Mouse (Mus musculus) stomach, postnatal 0 days (tissue): ENCODE measurements around the gene Timm8a2. TPM values are rescaled to one million over a fixed set of nuclear protein-coding genes. Genes with fewer than 3 reads are reported as not detected.

Experiments used
- ATAC-seq: fragments of 200-750 bp; cut with Nextera tagmentation; 2 replicates; pipeline ENCODE4 v1.8.0; 2017; ENCODE audit not compliant: low FRiP score, low TSS enrichment
- DNase-seq: peaks from one replicate; pipeline ENCODE4 v3.0.0-alpha.2; 2016; ENCODE audit warnings: low spot score
- H3K27ac ChIP-seq: fragments of 300-500 bp; sonication (generic); replicated peaks from 2 replicates; pipeline ENCODE4 v1.5.1; 2014; ENCODE audit warnings: mild to moderate bottlenecking, control low read depth
- H3K27me3 ChIP-seq: fragments of 300-500 bp; sonication (generic); 2 replicates; pipeline ENCODE4 v1.6.1; 2014; ENCODE audit warnings: low read length; ENCODE audit not compliant: control insufficient read depth, insufficient read depth
- H3K36me3 ChIP-seq: fragments of 300-500 bp; sonication (generic); 2 replicates; pipeline ENCODE4 v1.6.1; 2014; ENCODE audit warnings: low read length, mixed read lengths; ENCODE audit not compliant: control insufficient read depth, insufficient read depth
- H3K4me1 ChIP-seq: fragments of 300-500 bp; sonication (generic); replicated peaks from 2 replicates; pipeline ENCODE4 v1.6.1; 2014; ENCODE audit warnings: antibody characterized with exemption; ENCODE audit not compliant: control insufficient read depth, insufficient read depth
- H3K4me2 ChIP-seq: fragments of 300-500 bp; sonication (generic); replicated peaks from 2 replicates; pipeline ENCODE4 v1.6.1; 2014; ENCODE audit warnings: low read depth, mild to moderate bottlenecking, control low read depth, moderate library complexity
- H3K4me3 ChIP-seq: fragments of 300-500 bp; sonication (generic); 2 replicates; pipeline ENCODE4 v1.5.1; 2014; ENCODE audit warnings: low read depth, low read length, control low read depth
- H3K9ac ChIP-seq: fragments of 300-500 bp; sonication (generic); 2 replicates; pipeline ENCODE4 v1.6.1; 2014; ENCODE audit warnings: mild to moderate bottlenecking, low read length, control low read depth, mixed read lengths
- H3K9me3 ChIP-seq: fragments of 300-500 bp; sonication (generic); 2 replicates; pipeline ENCODE4 v1.6.1; 2016; ENCODE audit warnings: low read length; ENCODE audit not compliant: control insufficient read depth
- CTCF ChIP-seq: IDR thresholded peaks from 2 replicates; pipeline ENCODE4 v1.5.1; 2016; ENCODE audit warnings: antibody characterized with exemption, low read depth, mild to moderate bottlenecking, moderate library complexity
- EP300 ChIP-seq: optimal IDR thresholded peaks from 2 replicates; pipeline ENCODE3; 2016; ENCODE audit warnings: antibody characterized with exemption
- WGBS: fragments of 180-500 bp; shearing (Covaris S2); extraction: QIAGEN DNeasy Blood & Tissue Kit; methylation state at CpG from one replicate; pipeline ENCODE4 v1.1.7; 2014; 5-methylcytosine and 5-hydroxymethylcytosine counted together
- polyA plus RNA-seq: library from polyadenylated mRNA; unstranded; fragments of >200 nt; fragmentation: Nextera tagmentation; extraction: Ambion mirVana; gene quantifications from 2 replicates; pipeline ENCODE4 v1.2.1, GENCODE M21; 2015

The Timm8a2 gene
- polyA plus RNA-seq, 1 experiment from 2014 or later, result not detected

DNA sequence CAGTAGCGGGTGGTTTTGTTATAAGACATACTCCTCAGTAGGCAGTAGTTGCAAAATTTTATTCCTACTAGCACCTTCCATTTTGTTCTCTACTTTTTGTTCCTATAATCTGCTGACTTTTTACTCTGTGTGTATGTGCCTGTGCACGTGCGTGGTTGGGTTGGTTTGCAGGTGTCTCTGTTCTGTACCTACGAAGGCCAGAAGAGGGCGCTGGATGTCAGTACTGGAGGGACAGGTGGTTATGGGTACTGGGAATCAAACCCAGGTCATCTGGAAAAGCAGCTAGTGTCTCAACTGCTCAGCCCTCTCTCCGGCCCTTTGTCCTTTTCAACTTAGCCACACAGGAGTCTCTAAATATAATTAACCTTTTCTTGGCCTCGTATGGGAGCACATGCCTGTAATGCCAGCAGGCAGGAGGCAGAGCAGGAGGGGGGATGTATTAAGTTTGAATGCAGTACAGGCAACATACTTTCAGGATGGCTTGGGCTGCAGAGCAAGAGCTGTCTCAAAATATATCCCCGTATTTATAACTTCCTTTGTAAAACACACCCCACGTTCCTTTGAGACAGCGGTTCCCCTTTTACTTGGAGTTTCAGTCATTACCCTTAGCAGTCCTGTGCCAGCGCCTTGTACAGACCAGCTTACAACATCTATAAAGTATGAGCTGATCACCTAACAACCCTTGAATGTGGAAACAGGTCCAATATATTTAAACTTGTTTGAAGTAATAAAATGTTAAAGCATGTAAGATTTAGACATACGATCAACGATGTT, 4.6 kb downstream of the Timm8a2 start:
- H3K9ac ChIP-seq, result no peak overlapping the region
- H3K4me2 ChIP-seq, result no peak overlapping the region
- no peaks in the 10 kb centered on the region for H3K27me3 ChIP-seq
- no peak for DNase-seq
- no peaks in the 10 kb centered on the region for H3K4me1 ChIP-seq
- no peak for ATAC-seq
- H3K27ac ChIP-seq, result no peak overlapping the region
- H3K36me3 ChIP-seq, result no peaks in the 10 kb centered on the region
- 78% methylated on average over 13 of the region's 13 CpGs for WGBS
- no peaks in the 10 kb centered on the region for H3K9me3 ChIP-seq
- TF ChIP-seq EP300 (no peak), CTCF (peak; percentile 19; the same call in 1 of the 2 replicates)
- H3K4me3 ChIP-seq, result no peak overlapping the region

DNA sequence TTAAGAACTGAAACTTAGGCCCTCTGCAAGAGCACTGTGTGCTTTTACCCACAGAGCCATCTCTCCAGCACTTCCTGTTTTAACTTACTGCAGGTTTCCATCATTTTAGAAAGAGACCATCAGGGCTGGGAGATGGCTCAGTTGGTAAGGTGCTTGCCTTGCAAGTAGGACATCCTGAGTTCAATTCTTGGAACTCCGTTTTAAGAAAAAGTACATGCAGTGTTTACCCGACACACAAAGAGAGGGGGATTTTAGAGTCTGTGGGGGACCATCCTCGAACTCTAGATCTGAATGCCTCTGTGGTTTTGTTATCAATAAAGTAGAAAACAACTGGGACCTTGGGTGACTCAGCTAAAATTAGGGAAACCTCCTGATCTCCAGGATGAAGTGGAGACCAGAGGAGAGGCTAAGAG, 6.9 kb downstream of the Timm8a2 start:
- TF ChIP-seq CTCF, result no peak
- no peak for TF ChIP-seq EP300
- Histone ChIP-seq H3K27ac (no peak overlapping the region), H3K36me3 (no peaks in the 10 kb centered on the region), H3K4me3 (no peak overlapping the region), H3K27me3 (no peaks in the 10 kb centered on the region), H3K9me3 (no peaks in the 10 kb centered on the region), H3K4me1 (no peaks in the 10 kb centered on the region), H3K4me2 (no peak overlapping the region), H3K9ac (no peak overlapping the region)
- ATAC-seq, result no peak
- no peak for DNase-seq
- WGBS, result 91% methylated on average over 3 of the region's 3 CpGs

DNA sequence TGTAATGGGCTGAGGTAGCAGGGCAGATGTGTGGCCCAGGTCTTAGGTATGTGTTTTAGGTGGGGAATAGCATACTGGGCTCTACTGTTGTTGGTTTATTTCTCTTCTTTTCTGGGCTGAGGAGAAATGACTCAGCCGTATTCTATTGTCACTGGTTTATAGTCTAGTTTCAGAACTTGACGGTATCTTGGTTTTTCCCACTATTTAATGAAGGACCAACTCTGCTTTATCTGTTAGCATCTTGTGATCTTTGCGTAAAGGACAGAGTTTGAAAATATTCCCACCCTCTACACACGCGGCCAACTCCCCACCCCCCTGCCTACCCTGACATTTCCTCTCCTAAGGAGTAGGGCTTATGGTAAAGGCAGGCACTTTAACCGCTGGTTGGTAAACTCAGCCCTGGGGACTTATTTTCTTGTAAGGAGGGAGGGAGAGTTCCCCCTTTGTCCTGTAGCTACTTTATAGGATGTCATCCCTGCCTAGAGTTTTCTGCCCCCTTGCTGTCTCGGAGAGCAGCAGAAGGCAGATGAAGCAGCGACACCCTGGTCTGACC, 7.7 kb downstream of the Timm8a2 start:
- no peak overlapping the region for H3K4me3 ChIP-seq
- no peak for DNase-seq
- H3K4me1 ChIP-seq, result no peaks in the 10 kb centered on the region
- H3K27me3 ChIP-seq, result no peaks in the 10 kb centered on the region
- no peak overlapping the region for H3K4me2 ChIP-seq
- ATAC-seq, result no peak
- TF ChIP-seq CTCF (no peak), EP300 (no peak)
- H3K9me3 ChIP-seq, result no peaks in the 10 kb centered on the region
- 75% methylated on average over 8 of the region's 8 CpGs for WGBS
- no peaks in the 10 kb centered on the region for H3K36me3 ChIP-seq
- H3K9ac ChIP-seq, result no peak overlapping the region
- H3K27ac ChIP-seq, result no peak overlapping the region

DNA sequence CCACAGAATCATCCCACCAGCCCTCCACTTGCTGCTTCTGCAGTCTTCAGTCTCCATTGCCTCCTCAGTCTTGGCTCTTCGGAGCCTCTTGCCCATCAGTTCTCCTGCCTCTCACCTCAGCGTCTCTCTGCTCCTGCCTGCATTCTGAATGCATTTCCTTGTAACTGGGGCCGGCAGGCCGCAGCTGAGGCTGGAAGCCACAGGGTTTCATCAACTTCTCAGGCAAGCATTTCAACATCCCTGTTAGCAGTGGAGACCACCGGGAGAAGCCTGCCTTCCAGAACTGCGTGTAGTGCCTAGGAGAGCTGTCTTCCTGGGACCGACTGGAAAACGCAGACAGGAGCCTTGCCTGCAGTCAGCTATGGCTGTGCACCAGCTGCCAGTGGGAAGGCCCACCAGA, 13.3 kb downstream of the Timm8a2 start:
- no peak for TF ChIP-seq EP300
- no peak for TF ChIP-seq CTCF
- ATAC-seq (no peak), DNase-seq (no peak)
- Histone ChIP-seq H3K9ac (no peak overlapping the region), H3K27me3 (no peaks in the 10 kb centered on the region), H3K27ac (no peak overlapping the region), H3K9me3 (no peaks in the 10 kb centered on the region), H3K36me3 (no peaks in the 10 kb centered on the region), H3K4me1 (no peaks in the 10 kb centered on the region), H3K4me3 (no peak overlapping the region), H3K4me2 (no peak overlapping the region)
- 91% methylated on average over 8 of the region's 8 CpGs for WGBS

DNA sequence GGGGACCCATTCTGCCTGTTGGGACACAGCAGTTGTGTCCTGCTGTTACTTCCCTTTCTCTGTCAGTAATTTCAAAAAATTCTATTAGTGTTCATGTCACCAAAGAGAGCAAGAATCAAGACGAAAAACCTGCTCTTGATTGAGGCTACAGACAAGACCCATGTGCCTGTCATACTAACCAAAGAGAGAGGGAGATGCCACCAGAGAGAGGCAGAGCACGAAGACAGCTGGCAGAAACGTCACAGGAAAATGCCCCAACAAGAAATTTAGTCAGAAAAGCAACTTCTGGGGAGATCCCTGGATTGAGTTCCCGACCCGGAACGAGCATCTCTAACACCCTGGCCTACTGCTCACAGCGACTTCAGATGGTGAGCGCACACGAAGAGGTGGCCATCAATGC, 14.3 kb downstream of the Timm8a2 start:
- H3K9ac ChIP-seq, result no peak overlapping the region
- H3K27ac ChIP-seq, result no peak overlapping the region
- H3K27me3 ChIP-seq, result no peaks in the 10 kb centered on the region
- ATAC-seq (no peak), DNase-seq (no peak)
- H3K36me3 ChIP-seq, result no peaks in the 10 kb centered on the region
- WGBS, result 85% methylated on average over 9 of the region's 9 CpGs
- no peak overlapping the region for H3K4me2 ChIP-seq
- TF ChIP-seq EP300, result no peak
- TF ChIP-seq CTCF, result no peak
- no peaks in the 10 kb centered on the region for H3K4me1 ChIP-seq
- no peak overlapping the region for H3K4me3 ChIP-seq
- no peaks in the 10 kb centered on the region for H3K9me3 ChIP-seq

DNA sequence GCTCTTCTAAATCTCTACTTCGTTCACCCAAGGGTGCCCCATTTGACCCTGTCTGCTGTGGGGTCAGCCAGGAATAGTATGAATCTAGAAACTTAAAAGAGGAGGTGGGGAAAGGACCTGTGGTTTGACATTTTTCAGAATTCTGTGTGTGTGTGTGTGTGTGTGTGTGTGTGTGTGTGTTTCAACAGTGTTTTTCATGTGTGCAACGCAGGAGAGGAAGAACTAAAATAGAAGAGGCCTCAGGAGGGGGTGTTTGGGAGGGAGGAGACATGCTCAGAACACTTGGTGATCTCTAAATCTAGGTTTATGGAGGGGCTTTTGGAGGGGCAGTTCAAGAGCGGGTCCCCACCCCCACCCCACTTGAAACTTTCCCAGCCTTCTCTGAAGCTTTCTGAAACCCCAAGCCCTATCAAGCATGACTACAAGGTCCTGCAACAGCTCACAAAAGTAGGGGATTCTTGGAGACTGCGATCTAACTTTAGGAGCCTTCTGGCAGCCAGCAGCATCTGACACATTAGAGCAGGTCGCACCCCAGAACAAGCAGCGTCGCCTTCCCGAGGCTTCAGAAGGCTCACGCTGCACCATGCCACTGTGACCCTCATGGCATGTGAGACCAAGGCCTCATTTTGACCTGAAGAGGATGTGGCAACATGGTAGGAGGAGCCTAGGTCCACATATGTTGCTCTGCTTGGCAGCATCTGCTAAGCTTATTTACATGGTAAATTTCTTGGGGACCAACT, 18.6 kb downstream of the Timm8a2 start:
- no peaks in the 10 kb centered on the region for H3K4me1 ChIP-seq
- ATAC-seq, result 0 out of 2 replicates have a peak, but pooled peaks have one; percentile 10
- no peak for DNase-seq

More for the DNA sequence above, 18.6 kb downstream of the Timm8a2 start:
- no peaks in the 10 kb centered on the region for H3K9me3 ChIP-seq
- H3K9ac ChIP-seq, result no peak overlapping the region
- TF ChIP-seq CTCF, result no peak
- no peak overlapping the region for H3K27ac ChIP-seq
- 82% methylated on average over 9 of the region's 9 CpGs for WGBS
- no peaks in the 10 kb centered on the region for H3K36me3 ChIP-seq
- no peaks in the 10 kb centered on the region for H3K27me3 ChIP-seq
- no peak overlapping the region for H3K4me3 ChIP-seq
- no peak overlapping the region for H3K4me2 ChIP-seq
